Mouse (Mus musculus) liver, postnatal 0 days (tissue): ENCODE data around the gene Wrap53. TPM values are rescaled to one million over a fixed set of nuclear protein-coding genes. Genes with fewer than 3 reads are reported as not detected.
"Not testable (repeated sequence)": the region's sequence is repeated elsewhere in the genome, so short reads cannot be mapped to it uniquely, and the experiment has no call there.

Experiments used
- ATAC-seq: fragments of 200-750 bp; cut with Nextera tagmentation; 2 replicates; pipeline ENCODE4 v1.8.0; 2017; ENCODE audit warnings: mild to moderate bottlenecking, moderate library complexity
- DNase-seq: peaks from one replicate; pipeline ENCODE4 v3.0.0-alpha.2; 2016
- H3K27ac ChIP-seq: fragments of 300-500 bp; sonication (generic); 2 replicates; pipeline ENCODE4 v1.5.1; 2014; ENCODE audit warnings: antibody characterized with exemption, moderate library complexity, mild to moderate bottlenecking, low read depth
- H3K27me3 ChIP-seq: fragments of 300-500 bp; sonication (generic); 2 replicates; pipeline ENCODE4 v1.6.1; 2014; ENCODE audit warnings: low read length, control low read depth, mixed read lengths; ENCODE audit not compliant: insufficient read depth
- H3K36me3 ChIP-seq: fragments of 300-500 bp; sonication (generic); replicated peaks from 2 replicates; pipeline ENCODE4 v1.6.1; 2014; ENCODE audit warnings: mild to moderate bottlenecking, control low read depth, low read length, moderate library complexity, mixed read lengths; ENCODE audit not compliant: insufficient read depth
- H3K4me1 ChIP-seq: fragments of 300-500 bp; sonication (generic); 2 replicates; pipeline ENCODE4 v1.6.1; 2014; ENCODE audit warnings: antibody characterized with exemption, mild to moderate bottlenecking, control low read depth; ENCODE audit not compliant: insufficient read depth
- H3K4me2 ChIP-seq: fragments of 300-500 bp; sonication (generic); 2 replicates; pipeline ENCODE4 v1.6.1; 2014; ENCODE audit warnings: low read depth, mild to moderate bottlenecking, low read length, moderate library complexity, mixed read lengths
- H3K4me3 ChIP-seq: fragments of 300-500 bp; sonication (generic); 2 replicates; pipeline ENCODE4 v1.5.1; 2014; ENCODE audit warnings: low read depth, low read length
- H3K9ac ChIP-seq: fragments of 300-500 bp; sonication (generic); replicated peaks from 2 replicates; pipeline ENCODE4 v1.6.1; 2014; ENCODE audit warnings: mild to moderate bottlenecking, moderate library complexity
- H3K9me3 ChIP-seq: fragments of 300-500 bp; sonication (generic); 2 replicates; pipeline ENCODE4 v1.6.1; 2016; ENCODE audit warnings: mild to moderate bottlenecking, control low read depth, low read length, mixed read lengths
- CTCF ChIP-seq: sonication (generic); IDR thresholded peaks from 2 replicates; pipeline ENCODE4 v1.5.1; 2016; ENCODE audit warnings: antibody characterized with exemption, low read depth
- EP300 ChIP-seq: IDR thresholded peaks from 2 replicates; pipeline ENCODE4 v1.6.1; 2016; ENCODE audit warnings: antibody characterized with exemption, low read depth, mild to moderate bottlenecking
- WGBS: fragments of 180-500 bp; shearing (Covaris S2); extraction: QIAGEN DNeasy Blood & Tissue Kit; methylation state at CpG from one replicate; pipeline ENCODE4 v1.1.7; 2014; ENCODE audit not compliant: insufficient replicate concordance; 5-methylcytosine and 5-hydroxymethylcytosine counted together
- polyA plus RNA-seq: library from polyadenylated mRNA; unstranded; fragments of >200 nt; fragmentation: Nextera tagmentation; extraction: Ambion mirVana; gene quantifications from 2 replicates; pipeline ENCODE4 v1.2.1, GENCODE M21; 2015

Wrap53 gene
- polyA plus RNA-seq, 1 experiment from 2014 or later, result 10.0 TPM

- TF ChIP-seq EP300 (no peak), CTCF (no peak)
- Histone ChIP-seq H3K9ac (peak within 1 kb of the TSS; percentile 74), H3K4me1 (peaks cover 7% of the 10 kb centered on the region), H3K36me3 (no peaks in the 10 kb centered on the region), H3K9me3 (no peaks in the 10 kb centered on the region), H3K27me3 (no peaks in the 10 kb centered on the region), H3K4me3 (peak within 1 kb of the TSS; percentile 63), H3K27ac (peak within 1 kb of the TSS; percentile 75), H3K4me2 (peak within 1 kb of the TSS; percentile 74)
- ATAC-seq (peak; percentile 83), DNase-seq (peak; percentile 73)
- WGBS, result 4% methylated on average over 20 of the region's 20 CpGs
These were observed 41.7 kb upstream of the Wrap53 start, which contains the start of gene Sat2 for GRCm38 (mm10) chr11:69621571-69622268. Gene Sat2 (plus strand): TSS chr11:69622024.

GRCm38 (mm10) chr11:69620394-69621081 lies 40.5 kb upstream of the Wrap53 start:
- Histone ChIP-seq H3K27me3 (no peaks in the 10 kb centered on the region), H3K9ac (no peak overlapping the region), H3K9me3 (no peaks in the 10 kb centered on the region), H3K36me3 (no peaks in the 10 kb centered on the region), H3K4me3 (no peak overlapping the region), H3K4me2 (no peak overlapping the region), H3K27ac (no peak overlapping the region), H3K4me1 (peaks cover 7% of the 10 kb centered on the region)
- no peak for TF ChIP-seq EP300
- TF ChIP-seq CTCF, result no peak
- WGBS, result 51% methylated on average over 7 of the region's 7 CpGs
- ATAC-seq, result no peak
- DNase-seq, result no peak

- Histone ChIP-seq H3K27ac (no peak within 1 kb of the TSS), H3K27me3 (no peaks in the 10 kb centered on the region), H3K4me1 (peaks cover 10% of the 10 kb centered on the region), H3K9ac (peak within 1 kb of the TSS; percentile 26; the same call in 1 of the 2 replicates), H3K4me3 (no peak within 1 kb of the TSS), H3K4me2 (no peak within 1 kb of the TSS), H3K9me3 (no peaks in the 10 kb centered on the region), H3K36me3 (no peaks in the 10 kb centered on the region)
- 37% methylated on average over 5 of the region's 5 CpGs for WGBS
- TF ChIP-seq EP300 (no peak), CTCF (no peak)
- ATAC-seq, result no peak
- DNase-seq, result no peak
These were observed 37.8 kb upstream of the Wrap53 start, which contains the start of gene Shbg for GRCm38 (mm10) chr11:69617805-69618204. Gene Shbg (minus strand): TSS chr11:69617905.

GRCm38 (mm10) chr11:69616781-69617180 lies 36.7 kb upstream of the Wrap53 start:
- H3K9ac ChIP-seq, result no peak overlapping the region
- no peaks in the 10 kb centered on the region for H3K27me3 ChIP-seq
- no peak for TF ChIP-seq CTCF
- TF ChIP-seq EP300, result no peak
- no peaks in the 10 kb centered on the region for H3K36me3 ChIP-seq
- no peak overlapping the region for H3K4me3 ChIP-seq
- no peak overlapping the region for H3K27ac ChIP-seq
- H3K9me3 ChIP-seq, result no peaks in the 10 kb centered on the region
- H3K4me2 ChIP-seq, result no peak overlapping the region
- 43% methylated on average over 10 of the region's 10 CpGs for WGBS
- no peak for DNase-seq
- peaks cover 10% of the 10 kb centered on the region for H3K4me1 ChIP-seq
- ATAC-seq, result no peak

GRCm38 (mm10) chr11:69614257-69614588 lies 34.2 kb upstream of the Wrap53 start:
- H3K27ac ChIP-seq, H3K36me3 ChIP-seq, H3K27me3 ChIP-seq, ATAC-seq, DNase-seq, H3K4me1 ChIP-seq, H3K9ac ChIP-seq, H3K9me3 ChIP-seq: not testable (repeated sequence)
- Histone ChIP-seq H3K4me3 (peak overlapping the region; percentile 26; the same call in 1 of the 2 replicates), H3K4me2 (peak overlapping the region; percentile 74)
- WGBS, result 44% methylated on average over 11 of the region's 11 CpGs

- Histone ChIP-seq H3K4me3 (peak overlapping the region; percentile 26), H3K4me1 (peaks cover 4% of the 10 kb centered on the region; the same call in 1 of the 2 replicates), H3K27ac (no peak overlapping the region), H3K9ac (peak overlapping the region; percentile 42), H3K27me3 (no peaks in the 10 kb centered on the region), H3K9me3 (no peaks in the 10 kb centered on the region), H3K4me2 (peak overlapping the region; percentile 74), H3K36me3 (no peaks in the 10 kb centered on the region)
- peak; percentile 90 for TF ChIP-seq CTCF
- no peak for TF ChIP-seq EP300
- WGBS, result 8% methylated on average over 19 of the region's 19 CpGs
- DNase-seq (peak; percentile 88), ATAC-seq (peak; percentile 71)
These were observed 33.6 kb upstream of the Wrap53 start for GRCm38 (mm10) chr11:69613553-69614256.
